Mouse (Mus musculus): Measurements from ENCODE around the gene Atp10a. TPM values are rescaled to one million over a fixed set of nuclear protein-coding genes. Genes with fewer than 3 reads are reported as not detected.

The Atp10a gene
- total RNA-seq, 4 experiments from 2014 or later = 0.90 to 1.1 (median 1.0) TPM

DNA sequence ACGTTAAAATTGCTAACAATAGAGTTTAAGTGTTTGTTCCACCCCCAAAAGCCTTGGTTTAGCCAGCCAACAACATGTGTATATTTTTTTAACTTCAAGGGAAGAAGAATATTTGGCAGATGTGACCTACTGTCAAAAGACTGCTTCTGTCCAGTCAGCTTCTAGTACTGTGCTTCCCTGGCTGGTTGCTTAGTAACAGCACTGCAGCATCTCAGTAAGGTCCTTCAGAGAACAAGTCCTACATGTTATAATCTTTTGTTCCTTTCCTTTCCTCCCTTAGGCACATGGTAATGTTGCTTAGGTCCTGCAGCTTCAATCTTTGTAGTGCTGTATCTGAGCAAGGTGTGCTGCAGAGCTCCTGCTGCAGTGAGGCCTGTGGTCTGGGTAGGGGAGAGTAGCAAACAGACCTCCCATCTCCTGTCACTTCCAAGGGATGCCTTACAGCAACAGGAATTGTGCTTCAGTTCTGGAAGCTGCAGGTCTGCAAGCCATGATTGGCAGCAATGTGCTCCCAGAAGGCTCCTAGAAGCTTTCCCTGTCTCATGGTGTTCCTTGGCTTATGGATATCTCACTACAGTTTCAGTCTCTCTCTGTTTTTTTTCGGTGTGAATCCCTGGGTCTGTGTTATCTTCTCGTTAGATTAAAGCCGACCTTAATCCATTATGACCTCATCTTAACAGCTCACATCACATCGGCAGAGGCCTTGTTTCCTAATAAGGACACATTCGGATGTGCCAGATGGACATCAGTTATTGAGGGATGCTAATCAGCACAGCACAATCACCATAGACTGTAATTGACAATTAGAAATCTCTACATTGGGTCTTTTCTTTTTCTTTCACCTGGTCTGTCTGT is 34.3 kb downstream of the Atp10a start:
- no peak for DNase-seq (ENCODE audit: low spot score in 2 of 2)

DNA sequence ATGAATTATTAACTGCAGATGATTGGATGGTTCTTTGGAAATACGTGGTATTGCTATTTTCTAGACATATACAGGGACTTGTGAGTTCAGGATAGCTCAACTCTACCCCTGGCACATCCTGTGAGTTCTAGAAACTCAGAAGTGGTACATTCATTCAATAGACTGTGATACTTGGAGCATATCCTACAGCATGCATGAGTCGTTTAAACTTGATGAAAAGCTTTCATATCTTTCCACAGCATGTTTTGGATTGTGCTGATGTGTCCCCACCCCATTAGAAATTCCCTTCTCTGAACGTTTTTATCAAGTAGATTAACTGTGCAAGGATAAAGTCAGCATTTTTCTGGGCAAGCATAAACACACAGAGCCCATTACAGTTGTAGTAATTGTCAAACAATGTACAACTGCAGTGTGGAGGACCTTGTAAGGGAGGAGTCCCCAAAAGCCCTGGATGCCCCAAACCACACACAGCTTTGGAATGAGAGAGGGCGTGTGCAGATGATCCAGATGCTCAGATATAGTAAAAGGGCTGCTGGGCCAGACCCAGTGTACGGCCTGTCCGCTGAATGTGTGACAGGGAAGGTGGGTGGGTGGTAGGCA is 35.1 kb downstream of the Atp10a start:
- no peak for DNase-seq (ENCODE audit: low spot score in 2 of 2)

DNA sequence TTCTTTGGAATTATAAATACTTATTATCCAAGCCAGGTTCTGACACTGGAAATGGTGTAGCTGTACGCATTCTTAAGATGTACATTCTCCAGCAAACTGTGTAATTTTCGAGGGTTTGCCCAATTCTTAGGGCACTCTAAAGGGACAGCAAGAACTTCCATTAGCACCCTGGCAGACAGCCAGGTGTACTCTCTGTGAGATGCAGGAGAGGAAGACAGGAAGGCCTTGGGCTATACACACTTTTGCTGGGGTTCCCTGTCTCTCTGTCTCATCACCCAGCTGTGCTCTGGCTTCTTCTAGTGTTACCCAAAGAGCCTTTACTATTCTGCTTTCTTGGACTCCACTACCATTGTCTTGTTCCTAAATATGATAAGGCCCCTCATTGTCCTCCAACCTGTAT is 36.7 kb downstream of the Atp10a start:
- no peak for DNase-seq (ENCODE audit: low spot score in 2 of 2)

DNA sequence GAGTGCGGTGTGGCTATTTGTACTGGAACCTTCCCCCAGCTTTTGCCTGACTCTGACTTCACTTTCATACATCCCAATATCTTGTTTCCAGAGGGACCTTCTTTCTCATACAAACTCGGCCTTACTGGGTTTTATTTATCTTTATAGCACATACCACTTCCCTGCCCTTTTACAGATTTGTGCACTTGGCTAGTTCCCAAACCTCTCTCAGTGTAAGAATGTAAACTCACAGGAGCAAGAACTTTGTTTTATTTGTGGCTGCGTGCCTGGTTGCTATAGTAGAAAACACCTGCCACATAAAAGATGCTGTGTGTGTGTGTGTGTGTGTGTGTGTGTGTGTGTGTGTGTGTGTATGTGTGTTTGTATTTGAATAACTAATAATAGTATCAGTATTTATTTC is 37.4 kb downstream of the Atp10a start:
- no peak for DNase-seq (ENCODE audit: low spot score in 2 of 2)

DNA sequence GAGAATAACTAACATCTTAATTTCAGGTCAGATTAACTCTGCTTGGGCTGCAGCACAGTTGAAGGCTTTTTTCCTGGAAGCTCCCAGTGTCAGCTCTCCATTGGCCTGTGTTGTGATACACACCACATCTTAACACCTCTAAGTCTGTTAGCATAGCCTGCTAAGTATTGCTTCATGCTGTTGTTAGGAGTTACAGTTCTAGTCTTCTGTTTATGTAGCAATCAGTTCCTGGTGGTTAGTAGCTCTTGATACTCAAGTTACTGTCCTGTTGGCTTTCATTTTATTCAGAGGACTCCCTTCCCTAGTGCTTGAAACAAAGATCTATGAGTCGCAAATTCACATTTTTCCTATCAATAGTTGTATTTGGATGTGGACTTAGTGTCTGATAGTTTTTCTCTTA is 39.7 kb downstream of the Atp10a start:
- DNase-seq (ENCODE audit: low spot score in 2 of 2) = no peak

DNA sequence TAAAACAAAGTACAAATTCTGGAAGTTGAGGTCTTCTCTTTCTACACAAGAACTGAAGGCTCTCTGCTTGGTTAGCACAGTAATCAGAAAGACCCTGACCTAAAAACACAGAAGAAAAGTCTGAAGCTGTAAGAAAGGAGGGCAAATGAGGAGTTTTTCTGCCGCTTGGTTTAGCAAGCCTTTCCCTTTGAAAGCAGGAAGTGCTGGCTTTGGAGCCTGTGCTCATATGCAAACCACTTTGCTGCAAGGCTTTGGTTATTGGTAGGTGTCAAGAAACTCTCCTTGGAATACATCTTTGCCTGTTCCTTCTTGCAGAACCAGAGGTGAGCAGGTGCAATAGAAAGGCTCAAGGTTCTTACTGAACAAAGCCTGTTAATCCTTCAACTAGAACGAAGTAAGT is 41.1 kb downstream of the Atp10a start:
- no peak for DNase-seq (ENCODE audit: low spot score in 2 of 2)

DNA sequence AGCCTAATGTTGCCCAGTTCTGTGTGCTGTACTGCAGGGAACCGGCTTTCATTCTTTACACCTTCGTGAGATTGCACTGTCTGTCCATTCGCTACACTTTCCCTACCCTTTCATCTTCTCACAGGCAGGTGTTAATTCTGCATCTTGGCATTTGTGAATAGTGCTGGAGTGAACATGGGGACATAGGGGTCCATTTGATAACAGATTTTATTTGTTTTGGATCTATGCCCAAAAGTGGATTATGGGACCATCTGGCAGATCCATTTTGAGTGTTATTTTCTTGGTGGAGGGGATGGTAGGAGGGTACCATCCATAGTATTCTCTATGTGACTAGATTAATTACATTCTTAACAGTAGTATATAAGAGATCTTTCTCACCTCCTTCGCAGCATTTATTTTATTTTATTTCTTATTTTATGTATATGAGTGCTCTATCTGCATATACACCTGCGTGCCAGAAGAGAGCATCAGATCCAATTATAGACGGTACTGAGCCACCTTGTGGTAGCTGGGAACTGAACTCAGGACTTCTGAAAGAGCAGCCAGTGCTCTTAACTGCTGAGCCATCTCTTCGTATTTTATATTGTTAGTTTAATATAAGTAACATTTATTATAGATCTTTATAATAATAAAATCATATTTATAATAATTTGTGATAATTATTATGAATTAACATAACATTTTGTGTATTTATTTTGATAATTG is 42.9 kb downstream of the Atp10a start:
- no peak for DNase-seq (ENCODE audit: low spot score in 2 of 2)

DNA sequence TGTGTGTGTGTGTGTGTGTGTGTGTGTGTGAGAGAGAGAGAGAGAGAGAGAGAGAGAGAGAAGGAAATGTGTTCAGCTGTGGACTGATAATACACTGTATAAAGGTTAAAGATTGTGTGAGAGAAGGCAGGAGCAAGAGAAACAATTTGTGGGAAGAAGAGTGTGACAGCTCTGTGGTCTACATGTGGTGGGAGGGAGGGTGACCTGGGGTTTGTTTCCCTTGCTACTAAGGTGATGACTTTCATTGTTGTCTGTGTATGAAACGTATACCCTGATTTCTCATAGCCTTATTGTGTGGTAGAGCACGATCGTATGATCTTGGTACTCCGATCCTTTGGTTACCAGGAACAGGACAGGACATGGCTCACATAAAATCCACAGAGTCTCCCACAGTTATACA is 45.3 kb downstream of the Atp10a start:
- no peak for DNase-seq (ENCODE audit: low spot score in 2 of 2)

DNA sequence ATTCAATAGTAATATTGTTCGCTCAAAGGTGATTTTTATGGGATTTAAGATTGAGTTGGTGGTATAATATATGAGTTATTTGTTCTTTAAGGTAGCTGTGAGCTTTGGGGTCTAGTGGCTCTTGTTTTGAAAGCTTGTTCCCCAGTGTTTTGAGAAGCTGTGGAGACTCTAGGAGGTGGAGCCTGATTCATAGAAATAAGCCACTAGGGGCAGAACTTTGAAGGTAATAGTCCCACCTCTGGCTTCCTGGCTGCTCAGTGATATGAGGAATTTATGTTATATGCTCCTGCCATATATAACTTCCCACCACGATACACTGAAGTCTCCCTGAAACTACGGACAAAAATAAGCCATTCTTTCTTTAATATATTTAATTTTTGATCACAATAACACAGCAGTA is 49.2 kb downstream of the Atp10a start:
- no peak for DNase-seq (ENCODE audit: low spot score in 2 of 2)

DNA sequence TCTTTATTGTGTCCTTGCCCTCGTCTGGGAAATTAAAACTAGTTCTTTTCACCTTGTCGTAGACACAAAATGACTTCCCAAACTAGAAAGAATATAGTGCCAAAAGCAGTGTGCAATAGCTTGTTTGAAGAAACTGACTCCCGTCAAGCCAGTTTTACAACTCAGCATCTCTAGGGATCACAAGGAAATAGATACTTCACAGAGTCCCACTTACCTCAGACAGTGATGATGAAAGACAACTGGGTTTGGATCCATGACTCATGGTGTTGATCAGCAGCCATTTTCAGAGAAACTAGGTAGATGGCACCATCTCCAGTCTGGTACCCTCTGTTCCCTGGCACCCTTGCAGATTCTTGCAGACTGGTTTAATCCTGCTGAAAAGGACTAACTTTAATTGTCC is 53.3 kb downstream of the Atp10a start:
- DNase-seq (ENCODE audit: low spot score in 2 of 2) = no peak

DNA sequence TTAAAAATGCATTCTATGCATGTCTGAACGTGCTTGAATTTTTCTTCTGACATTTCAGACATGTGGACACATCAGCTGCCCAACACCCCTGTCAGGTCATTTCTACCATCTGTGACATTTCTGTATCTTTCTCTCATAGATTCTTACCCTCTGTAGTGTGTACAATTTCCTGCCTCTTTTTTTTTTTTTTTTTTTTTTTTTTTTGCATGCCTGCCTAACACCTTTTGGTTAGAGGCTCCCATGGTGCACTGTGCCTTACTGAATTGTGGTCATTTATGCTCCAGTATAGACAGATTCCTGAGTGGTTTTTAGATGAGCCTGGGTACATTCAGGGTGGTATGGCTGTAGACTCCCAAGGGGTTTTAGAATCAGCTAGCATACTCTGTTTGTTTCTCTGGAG is 54.3 kb downstream of the Atp10a start:
- no peak for DNase-seq (ENCODE audit: low spot score in 2 of 2)

DNA sequence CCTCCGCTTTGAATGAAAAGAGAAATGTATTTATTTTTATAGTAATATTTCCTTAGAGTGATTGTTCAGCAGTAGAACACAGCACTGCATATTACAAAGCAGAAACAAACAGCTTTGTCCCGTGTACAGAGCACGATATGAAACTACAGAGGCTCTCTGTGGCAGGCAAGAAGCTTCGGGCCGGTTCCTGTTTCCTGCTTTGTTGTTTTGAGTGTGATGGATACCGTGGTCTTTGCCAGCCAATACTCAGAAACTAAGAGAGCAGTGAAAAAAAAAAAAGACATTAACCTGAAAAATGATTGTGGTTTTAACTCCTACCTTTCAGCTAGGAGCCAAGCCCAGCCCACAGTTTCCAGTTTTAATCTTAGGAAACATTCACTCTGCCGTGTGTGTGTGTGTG is 55.8 kb downstream of the Atp10a start:
- DNase-seq (ENCODE audit: low spot score in 2 of 2) = no peak

DNA sequence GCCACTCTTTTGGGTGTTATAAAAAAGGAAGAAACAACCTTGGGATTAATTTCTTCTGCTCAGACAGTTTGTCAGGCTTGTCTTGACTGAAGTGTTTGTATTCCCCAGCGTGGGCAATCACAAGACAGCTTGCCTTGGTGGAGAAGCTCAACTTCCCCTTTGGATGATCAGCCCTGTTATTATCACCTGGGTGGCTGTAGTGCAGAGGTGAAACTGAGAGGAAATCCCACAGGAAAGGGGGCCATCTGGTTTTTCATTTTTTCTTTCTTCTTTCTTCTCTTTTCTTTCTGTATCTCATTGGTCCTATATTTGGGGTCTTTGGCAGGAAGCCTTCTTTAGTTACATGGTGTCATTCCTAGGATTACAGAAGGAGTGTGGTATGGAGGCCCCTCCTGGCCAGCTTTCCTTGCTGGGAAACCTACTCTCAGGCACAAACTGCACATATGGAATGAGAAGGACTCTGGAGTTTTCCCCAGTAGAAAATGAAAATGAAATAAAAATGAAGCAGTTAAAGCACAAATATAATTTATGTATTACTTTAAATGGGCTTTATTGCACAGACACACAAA is 59.7 kb downstream of the Atp10a start:
- no peak for DNase-seq (ENCODE audit: low spot score in 2 of 2)

DNA sequence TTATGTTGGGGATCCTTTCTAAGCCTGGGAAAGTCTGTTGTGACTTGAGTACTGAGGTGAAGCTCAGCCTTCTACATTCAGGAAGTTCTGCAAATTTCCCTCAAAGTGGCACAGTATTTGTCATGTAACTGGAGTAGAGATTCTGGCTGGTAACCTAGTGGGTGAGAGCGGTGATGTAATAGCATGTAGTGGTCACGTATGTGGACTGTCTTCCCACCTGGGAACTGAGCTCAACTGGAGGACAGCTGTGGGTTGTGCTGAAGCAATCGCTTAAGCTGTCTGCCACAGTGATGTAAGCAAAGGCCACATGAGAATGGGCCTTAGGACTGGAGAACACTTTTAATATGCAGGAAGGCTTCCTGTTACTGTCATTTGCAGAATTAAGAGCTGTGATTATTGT is 60.7 kb downstream of the Atp10a start:
- no peak for DNase-seq (ENCODE audit: low spot score in 2 of 2)

DNA sequence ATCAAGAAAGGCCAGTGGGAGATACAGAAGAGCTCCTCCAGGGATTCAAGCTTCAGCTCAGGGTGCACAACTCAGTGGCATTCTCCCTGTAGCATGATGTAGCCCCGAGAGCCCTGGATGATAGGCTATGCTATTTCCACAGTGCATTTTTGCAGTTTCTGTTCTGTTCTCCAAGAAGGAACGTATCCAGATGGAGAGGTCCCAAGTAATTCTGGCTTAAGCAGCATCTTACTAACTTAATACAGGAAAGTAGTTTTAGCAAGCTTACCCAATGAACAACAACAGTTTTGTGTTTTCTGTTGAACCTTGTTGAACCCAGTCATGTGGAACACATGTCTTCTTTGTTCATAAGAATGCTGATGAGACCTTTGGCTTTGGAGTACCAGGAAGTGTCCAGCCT is 62.6 kb downstream of the Atp10a start:
- no peak for DNase-seq (ENCODE audit: low spot score in 2 of 2)

DNA sequence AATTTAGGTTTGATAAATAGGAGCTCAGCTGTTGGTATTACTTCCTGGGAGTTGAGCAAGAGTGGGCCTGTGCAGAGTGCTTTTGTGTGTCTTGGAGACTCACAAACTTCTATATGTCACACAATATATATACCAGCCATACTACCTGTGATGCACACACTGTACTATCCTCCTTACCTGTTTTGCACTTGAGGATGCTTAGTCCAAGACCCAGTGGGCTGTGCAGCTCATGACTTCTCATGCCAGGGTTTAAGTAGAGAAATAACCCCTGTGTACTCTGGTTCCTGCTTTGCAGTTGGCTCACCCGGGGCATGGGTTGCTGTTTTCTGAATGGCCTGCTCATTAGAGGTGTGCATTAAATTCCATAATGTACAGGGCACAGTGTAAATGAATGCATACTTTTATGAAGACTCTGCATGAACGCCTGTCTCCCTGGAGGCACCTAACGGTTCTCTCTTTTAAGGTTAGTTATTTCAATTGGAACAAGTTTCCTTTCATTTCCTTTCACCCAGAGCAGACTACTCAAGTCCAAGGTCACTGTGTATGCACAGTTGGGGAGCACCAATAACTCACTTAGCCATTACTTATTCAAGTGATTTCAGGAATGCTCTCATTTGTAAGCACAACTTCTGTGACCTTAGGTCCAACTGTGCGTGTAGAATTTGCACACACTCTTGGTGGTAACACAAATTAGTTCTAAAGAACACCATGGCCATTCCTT is 63.4 kb downstream of the Atp10a start:
- DNase-seq (ENCODE audit: low spot score in 2 of 2) = no peak

DNA sequence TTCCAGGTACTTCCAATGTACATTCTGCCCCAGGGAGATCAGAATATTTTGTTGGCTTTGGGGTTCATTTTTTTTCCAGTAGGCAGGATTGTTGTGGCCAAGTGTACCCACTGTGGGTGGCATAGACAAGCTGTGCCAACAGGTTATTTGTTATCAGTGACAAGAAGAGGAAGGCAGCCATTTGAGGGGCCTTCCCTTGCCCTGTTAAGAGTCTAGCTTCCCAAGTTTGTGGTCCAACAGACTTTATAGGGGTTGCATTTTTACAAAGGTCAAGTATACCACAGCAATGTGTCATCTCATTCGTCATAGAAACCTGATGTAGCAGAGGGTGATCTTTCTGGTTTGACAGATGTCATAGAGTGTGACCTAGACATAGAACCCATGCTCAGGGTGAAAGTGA is 66.3 kb downstream of the Atp10a start:
- DNase-seq (ENCODE audit: low spot score in 2 of 2) = no peak

DNA sequence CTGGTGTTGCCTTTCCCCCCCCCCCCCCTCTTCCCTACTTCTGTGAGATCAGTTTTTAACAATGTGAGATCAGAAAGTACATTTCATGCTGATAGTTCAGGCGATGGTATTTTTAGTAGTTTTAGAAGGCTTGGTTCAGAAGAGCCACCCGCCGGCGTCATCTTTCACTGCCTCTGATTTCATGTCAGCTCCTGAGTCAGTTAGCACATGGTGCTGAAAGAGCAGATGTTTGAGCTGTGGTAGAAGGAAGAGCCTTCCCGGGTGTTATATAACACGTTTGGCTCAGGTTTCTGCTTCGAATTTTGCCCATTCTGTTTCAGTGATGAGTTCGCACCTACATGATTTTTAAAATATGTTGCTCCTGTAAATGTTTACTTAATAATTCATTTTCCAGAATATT is 74.2 kb downstream of the Atp10a start:
- DNase-seq (ENCODE audit: low spot score in 2 of 2) = peak; percentile 23 to 33

DNA sequence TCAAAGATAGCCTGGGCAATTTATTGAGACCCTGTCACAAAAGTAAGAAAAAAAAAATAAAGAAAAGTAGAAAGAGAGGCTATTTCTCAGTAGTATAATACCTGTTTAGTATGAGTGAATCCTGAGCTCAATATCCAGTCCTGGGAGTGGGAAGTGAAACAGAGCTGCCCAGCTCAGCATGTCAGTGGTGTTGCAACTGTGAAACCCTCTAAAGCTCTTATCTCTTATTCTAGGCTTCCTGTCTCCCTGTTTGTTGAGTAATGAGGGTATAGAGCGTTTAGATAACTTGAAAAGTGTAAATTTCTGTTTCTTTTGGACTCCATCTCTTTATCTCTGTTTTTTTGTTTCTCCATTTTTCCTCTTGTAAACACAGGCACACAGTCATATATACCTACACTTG is 74.9 kb downstream of the Atp10a start:
- DNase-seq (ENCODE audit: low spot score in 2 of 2) = no peak

DNA sequence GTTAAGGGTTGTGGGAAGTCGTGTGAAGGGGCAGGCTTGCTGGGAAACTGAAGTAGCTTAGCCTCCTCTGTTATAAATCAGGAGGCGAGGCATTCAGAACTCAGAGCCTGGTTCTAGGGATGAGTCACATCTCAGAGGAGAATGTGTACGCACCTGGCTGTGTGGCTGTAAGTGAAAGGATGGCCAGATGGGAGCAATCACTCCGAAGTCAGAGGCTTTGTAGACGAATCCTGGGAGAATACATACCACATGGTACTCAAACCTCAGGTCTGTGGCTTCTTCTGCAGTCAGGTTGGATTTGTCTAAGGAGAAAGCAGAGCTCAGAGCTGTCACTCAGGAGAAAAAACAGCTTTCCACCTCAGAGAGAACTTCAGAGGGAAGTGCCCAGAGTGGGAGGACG is 76.4 kb downstream of the Atp10a start:
- DNase-seq (ENCODE audit: low spot score in 2 of 2) = no peak

DNA sequence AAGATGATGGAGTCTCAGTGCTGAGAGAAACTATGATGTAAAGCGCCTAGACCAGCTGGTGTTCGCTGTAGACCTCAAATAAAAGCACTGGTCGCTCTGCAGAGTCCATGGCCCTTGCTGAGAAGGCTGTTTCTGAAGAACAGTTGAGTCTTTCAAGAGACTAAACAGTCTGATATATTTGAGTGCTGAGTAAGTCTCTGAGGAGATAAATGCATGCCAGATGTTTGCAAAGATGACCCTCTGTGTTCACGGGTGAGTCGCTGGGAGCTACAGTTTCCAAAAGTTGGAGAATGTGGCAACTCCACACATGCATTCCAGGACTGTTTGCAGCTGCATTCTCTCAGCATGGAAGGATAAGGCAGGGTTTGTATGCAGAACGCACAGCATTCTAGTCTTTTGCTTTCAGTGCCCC is 77.5 kb downstream of the Atp10a start:
- no peak for DNase-seq (ENCODE audit: low spot score in 2 of 2)

Data from gastrocnemius, adult 8-10 months (tissue).